Mouse (Mus musculus) MEL (cell line): ENCODE measurements around the gene Tspan2. TPM values are rescaled to one million over a fixed set of nuclear protein-coding genes. Genes with fewer than 3 reads are reported as not detected.

Experiments
- DNase-seq: peaks from one replicate; pipeline ENCODE4 v3.0.0; 2011; ENCODE audit warnings: low read depth, low spot score
- H3K27ac ChIP-seq: 2 replicates; pipeline ENCODE4 v1.5.1; 2012; ENCODE audit warnings: low read depth, mild to moderate bottlenecking, control low read depth, low read length, moderate library complexity; ENCODE audit not compliant: control insufficient read depth
- H3K27me3 ChIP-seq, 2 experiments: fragments of 150-350 bp in 1 of 2; sonication (generic) in 1 of 2; 2 replicates each; pipeline ENCODE4 v1.6.1; 2012; ENCODE audit warnings: low read length in 2 of 2, mild to moderate bottlenecking in 2 of 2, improper control_type of control experiment in 1 of 2, moderate library complexity in 1 of 2; ENCODE audit not compliant: insufficient read depth in 2 of 2, control insufficient read depth in 1 of 2
- H3K36me3 ChIP-seq, 2 experiments: 2 replicates each; pipeline ENCODE4 v1.6.1; 2012 to 2014; ENCODE audit warnings: low read length in 2 of 2, improper control_type of control experiment in 1 of 2, inconsistent platforms in 1 of 2, mild to moderate bottlenecking in 1 of 2; ENCODE audit not compliant: insufficient read depth in 2 of 2, control insufficient read depth in 1 of 2
- H3K4me1 ChIP-seq, 2 experiments: fragments of 150-350 bp in 1 of 2; sonication (generic) in 1 of 2; 2 replicates each; pipeline ENCODE4 v1.6.1; 2012; ENCODE audit warnings: low read length in 2 of 2, improper control_type of control experiment in 1 of 2, mild to moderate bottlenecking in 1 of 2; ENCODE audit not compliant: insufficient read depth in 2 of 2, control insufficient read depth in 1 of 2
- H3K4me3 ChIP-seq, 2 experiments: fragments of 150-350 bp in 1 of 2; sonication (generic) in 1 of 2; 2 replicates each; pipeline ENCODE4 v1.5.1; 2012; ENCODE audit warnings: low read depth in 2 of 2, low read length in 2 of 2, mild to moderate bottlenecking in 2 of 2, moderate library complexity in 2 of 2, control low read depth in 1 of 2, improper control_type of control experiment in 1 of 2; ENCODE audit not compliant: control insufficient read depth in 1 of 2, insufficient read depth in 1 of 2
- H3K79me2 ChIP-seq: 2 replicates; pipeline ENCODE4 v1.6.1; 2012; ENCODE audit warnings: mild to moderate bottlenecking, low read length, moderate library complexity; ENCODE audit not compliant: control insufficient read depth, poor library complexity, insufficient read depth
- H3K9ac ChIP-seq: 2 replicates; pipeline ENCODE4 v1.6.1; 2012; ENCODE audit warnings: low read depth, mild to moderate bottlenecking, control low read depth, low read length, moderate library complexity; ENCODE audit not compliant: control insufficient read depth, poor library complexity, severe bottlenecking
- H3K9me3 ChIP-seq: fragments of 150-350 bp; sonication (generic); replicated peaks from 2 replicates; pipeline ENCODE4 v1.6.1; 2012; ENCODE audit warnings: mild to moderate bottlenecking, low read length, improper control_type of control experiment, moderate library complexity; ENCODE audit not compliant: insufficient read depth
- CHD1 ChIP-seq: IDR thresholded peaks from 2 replicates; pipeline ENCODE4 v1.6.1; 2012; ENCODE audit warnings: low read depth, mild to moderate bottlenecking, inconsistent platforms, low read length, improper control_type of control experiment
- CHD2 ChIP-seq: IDR thresholded peaks from 2 replicates; pipeline ENCODE4 v1.6.1; 2011; ENCODE audit warnings: low read length, improper control_type of control experiment
- CTCF ChIP-seq, 3 experiments: IDR thresholded peaks in 2 of 3; conservative IDR thresholded peaks in 1 of 3; 2 replicates each; pipeline ENCODE4 v1.5.1; 2011 to 2012; ENCODE audit warnings: low read length in 3 of 3, low read depth in 2 of 3, mild to moderate bottlenecking in 2 of 3, improper control_type of control experiment in 1 of 3, inconsistent platforms in 1 of 3, mixed read lengths in 1 of 3, moderate library complexity in 1 of 3; ENCODE audit not compliant: control insufficient read depth in 1 of 3, insufficient read depth in 1 of 3, poor library complexity in 1 of 3, severe bottlenecking in 1 of 3
- E2F4 ChIP-seq: IDR thresholded peaks from 2 replicates; pipeline ENCODE4 v1.6.1; 2011; ENCODE audit warnings: low read depth, low read length, improper control_type of control experiment, borderline replicate concordance
- ELF1 ChIP-seq: IDR thresholded peaks from 2 replicates; pipeline ENCODE4 v1.6.1; 2014; ENCODE audit warnings: low read depth, mild to moderate bottlenecking, inconsistent platforms, low read length, improper control_type of control experiment, moderate library complexity
- EP300 ChIP-seq, 2 experiments: IDR thresholded peaks; 2 replicates each; pipeline ENCODE4 v1.6.1; 2011; ENCODE audit warnings: improper control_type of control experiment in 2 of 2, low read length in 2 of 2, low read depth in 1 of 2, mild to moderate bottlenecking in 1 of 2
- ETS1 ChIP-seq: IDR thresholded peaks from 2 replicates; pipeline ENCODE4 v1.6.1; 2012; ENCODE audit warnings: low read depth, mild to moderate bottlenecking, inconsistent platforms, low read length, improper control_type of control experiment, moderate library complexity
- GATA1 ChIP-seq: IDR thresholded peaks from 2 replicates; pipeline ENCODE4 v1.6.1; 2011; ENCODE audit warnings: low read depth, low read length, improper control_type of control experiment
- KAT2A ChIP-seq: conservative IDR thresholded peaks from 2 replicates; pipeline ENCODE4 v1.6.1; 2012; ENCODE audit warnings: low read depth, low read length, improper control_type of control experiment, inconsistent platforms
- MAFK ChIP-seq: IDR thresholded peaks from 2 replicates; pipeline ENCODE4 v1.6.1; 2011; ENCODE audit warnings: low read depth, mild to moderate bottlenecking, low read length, improper control_type of control experiment, borderline replicate concordance
- MAX ChIP-seq: IDR thresholded peaks from 2 replicates; pipeline ENCODE4 v1.6.1; 2011; ENCODE audit warnings: low read length, improper control_type of control experiment
- MXI1 ChIP-seq: IDR thresholded peaks from 2 replicates; pipeline ENCODE4 v1.6.1; 2011; ENCODE audit warnings: mild to moderate bottlenecking, low read depth, low read length, improper control_type of control experiment
- MYC ChIP-seq: IDR thresholded peaks from 2 replicates; pipeline ENCODE4 v1.6.1; 2011; ENCODE audit warnings: low read depth, mild to moderate bottlenecking, low read length, improper control_type of control experiment, moderate library complexity
- NELFE ChIP-seq: IDR thresholded peaks from 2 replicates; pipeline ENCODE4 v1.6.1; 2011; ENCODE audit warnings: low read depth, low read length, improper control_type of control experiment
- NRF1 ChIP-seq: IDR thresholded peaks from 2 replicates; pipeline ENCODE4 v1.6.1; 2014; ENCODE audit warnings: low read depth, mild to moderate bottlenecking, inconsistent platforms, low read length, improper control_type of control experiment, moderate library complexity; ENCODE audit not compliant: poor library complexity, insufficient read depth, severe bottlenecking
- POLR2A ChIP-seq, 2 experiments: IDR thresholded peaks; 2 replicates each; pipeline ENCODE4 v1.6.1; 2011 to 2012; ENCODE audit warnings: low read length in 2 of 2, mild to moderate bottlenecking in 2 of 2, control low read depth in 1 of 2, improper control_type of control experiment in 1 of 2, low read depth in 1 of 2, moderate library complexity in 1 of 2; ENCODE audit not compliant: control insufficient read depth in 1 of 2, insufficient read depth in 1 of 2, poor library complexity in 1 of 2
- POLR2AphosphoS5 ChIP-seq: IDR thresholded peaks from 2 replicates; pipeline ENCODE4 v1.6.1; 2012; ENCODE audit warnings: low read depth, borderline replicate concordance, mild to moderate bottlenecking, inconsistent platforms, low read length, moderate library complexity, mixed read lengths
- RAD21 ChIP-seq: IDR thresholded peaks from 2 replicates; pipeline ENCODE4 v1.6.1; 2011; ENCODE audit warnings: mild to moderate bottlenecking, low read depth, low read length, improper control_type of control experiment
- RCOR1 ChIP-seq: IDR thresholded peaks from 2 replicates; pipeline ENCODE4 v1.6.1; 2012; ENCODE audit warnings: low read depth, mild to moderate bottlenecking, inconsistent platforms, low read length, improper control_type of control experiment
- SIN3A ChIP-seq: IDR thresholded peaks from 2 replicates; pipeline ENCODE4 v1.6.1; 2012; ENCODE audit warnings: low read length, improper control_type of control experiment, inconsistent platforms
- SMC3 ChIP-seq: IDR thresholded peaks from 2 replicates; pipeline ENCODE4 v1.6.1; 2011; ENCODE audit warnings: low read depth, low read length, improper control_type of control experiment
- TAL1 ChIP-seq: IDR thresholded peaks from 2 replicates; pipeline ENCODE4 v1.6.1; 2012; ENCODE audit warnings: mild to moderate bottlenecking, inconsistent platforms, low read length, moderate library complexity, mixed read lengths
- TBP ChIP-seq: IDR thresholded peaks from 2 replicates; pipeline ENCODE4 v1.8.0; 2011; ENCODE audit warnings: low read depth, low read length, improper control_type of control experiment
- USF1 ChIP-seq: IDR thresholded peaks from 2 replicates; pipeline ENCODE4 v1.6.1; 2014; ENCODE audit warnings: low read depth, mild to moderate bottlenecking, inconsistent platforms, low read length, improper control_type of control experiment, moderate library complexity
- USF2 ChIP-seq, 2 experiments: IDR thresholded peaks; 2 replicates each; pipeline ENCODE4 v1.6.1; 2011 to 2012; ENCODE audit warnings: improper control_type of control experiment in 2 of 2, low read length in 2 of 2, borderline replicate concordance in 1 of 2, inconsistent platforms in 1 of 2, low read depth in 1 of 2, mild to moderate bottlenecking in 1 of 2; ENCODE audit not compliant: insufficient read depth in 1 of 2
- ZC3H11A ChIP-seq: IDR thresholded peaks from 2 replicates; pipeline ENCODE4 v1.6.1; 2012; ENCODE audit warnings: low read depth, mild to moderate bottlenecking, inconsistent platforms, low read length, improper control_type of control experiment
- ZKSCAN1 ChIP-seq: IDR thresholded peaks from 2 replicates; pipeline ENCODE4 v1.6.1; 2012; ENCODE audit warnings: low read depth, mild to moderate bottlenecking, inconsistent platforms, low read length, improper control_type of control experiment, moderate library complexity
- ZMIZ1 ChIP-seq: IDR thresholded peaks from 2 replicates; pipeline ENCODE4 v1.6.1; 2012; ENCODE audit warnings: low read depth, mild to moderate bottlenecking, inconsistent platforms, low read length, improper control_type of control experiment, moderate library complexity
- polyA plus RNA-seq, 2 experiments: library from polyadenylated mRNA; stranded (reverse) in 1 of 2; unstranded in 1 of 2; fragments of >175 nt in 1 of 2; fragments of >200 nt in 1 of 2; gene quantifications; 2 replicates each; pipeline versions ENCODE4 v1.2.1 to v1.2.4; 2012; ENCODE audit warnings: low replicate concordance in 2 of 2, low read depth in 1 of 2; ENCODE audit not compliant: insufficient read length in 2 of 2, insufficient read depth in 1 of 2, missing spikeins in 1 of 2
- total RNA-seq: library from RNA; depleted of rRNA; stranded (reverse); fragments of 300-350 nt; gene quantifications from 2 replicates; pipeline ENCODE4 v1.2.3, GENCODE M21; 2012

Tspan2 gene
- total and polyA plus RNA-seq, 3 experiments: not detected

- TF ChIP-seq POLR2A (IDR thresholded peaks at IDR 0.05; ENCODE audit: control insufficient read depth in 1 of 2, insufficient read depth in 1 of 2, low read depth in 1 of 2, low read length in 2 of 2, poor library complexity in 1 of 2) (no peak), SMC3 (no peak), RCOR1 (no peak), CHD1 (no peak), ZMIZ1 (no peak), TBP (no peak), CHD2 (no peak), POLR2AphosphoS5 (no peak), E2F4 (no peak), MAFK (no peak), EP300 (IDR thresholded peaks at IDR 0.05; ENCODE audit: low read depth in 1 of 2, low read length in 2 of 2) (no peak), ETS1 (no peak), ELF1 (no peak), CTCF (IDR thresholded peaks at IDR 0.05 in 2 of 3, conservative IDR thresholded peaks at IDR 0.05 in 1 of 3; ENCODE audit: control insufficient read depth in 1 of 3, insufficient read depth in 1 of 3, low read depth in 2 of 3, low read length in 3 of 3, poor library complexity in 1 of 3, severe bottlenecking in 1 of 3) (no peak), SIN3A (no peak), ZC3H11A (no peak), USF2 (IDR thresholded peaks at IDR 0.05; ENCODE audit: borderline replicate concordance in 1 of 2, insufficient read depth in 1 of 2, low read depth in 1 of 2, low read length in 2 of 2) (no peak), USF1 (no peak), NELFE (no peak), MYC (no peak)
- Histone ChIP-seq H3K27me3 (no peaks in the 10 kb centered on the region; a peak in 1 of 4 replicates), H3K36me3 (no peaks in the 10 kb centered on the region), H3K9ac (no peak overlapping the region), H3K79me2 (no peaks in the 10 kb centered on the region), H3K4me3 (no peak overlapping the region), H3K9me3 (no peaks in the 10 kb centered on the region), H3K4me1 (no peaks in the 10 kb centered on the region), H3K27ac (no peak overlapping the region)
- DNase-seq: no peak
These were observed 3.2 kb upstream of the Tspan2 start for GRCm38 (mm10) chr3:102731112-102731511.

GRCm38 (mm10) chr3:102732619-102733018 is 1.7 kb upstream of the Tspan2 start:
- no peaks in the 10 kb centered on the region for H3K4me1 ChIP-seq
- TF ChIP-seq NRF1: no peak
- no peak for TF ChIP-seq MXI1
- TF ChIP-seq ZKSCAN1: no peak
- no peak for TF ChIP-seq ZC3H11A
- no peak for TF ChIP-seq GATA1
- TF ChIP-seq ELF1: no peak
- TF ChIP-seq TAL1: no peak
- no peak for TF ChIP-seq SMC3
- no peak for TF ChIP-seq MAX
- no peak for TF ChIP-seq RAD21
- no peak for TF ChIP-seq KAT2A
- H3K36me3 ChIP-seq: no peaks in the 10 kb centered on the region
- no peak for DNase-seq
- no peak overlapping the region for H3K4me3 ChIP-seq
- H3K9ac ChIP-seq: no peak overlapping the region
- no peaks in the 10 kb centered on the region for H3K9me3 ChIP-seq
- no peaks in the 10 kb centered on the region for H3K27me3 ChIP-seq
- no peak overlapping the region for H3K27ac ChIP-seq
- H3K79me2 ChIP-seq: no peaks in the 10 kb centered on the region
